Mouse (Mus musculus) neural tube, embryonic 15.5 days (tissue): Measurements from ENCODE around the gene Alx1. TPM values are rescaled to one million over a fixed set of nuclear protein-coding genes. Genes with fewer than 3 reads are reported as not detected.

ENCODE experiments used
- ATAC-seq: fragments of 200-750 bp; cut with Nextera tagmentation; 2 replicates; pipeline ENCODE4 v1.8.0; 2017; ENCODE audit warnings: mild to moderate bottlenecking, moderate TSS enrichment, moderate library complexity; ENCODE audit not compliant: low FRiP score
- H3K27ac ChIP-seq: fragments of 300-500 bp; sonication (generic); replicated peaks from 2 replicates; pipeline ENCODE4 v1.5.1; 2015; ENCODE audit warnings: mild to moderate bottlenecking, inconsistent platforms
- H3K27me3 ChIP-seq: fragments of 300-500 bp; sonication (generic); replicated peaks from 2 replicates; pipeline ENCODE4 v1.6.1; 2015; ENCODE audit warnings: inconsistent platforms
- H3K36me3 ChIP-seq: fragments of 300-500 bp; sonication (generic); 2 replicates; pipeline ENCODE4 v1.6.1; 2015; ENCODE audit warnings: inconsistent platforms
- H3K4me1 ChIP-seq: fragments of 300-500 bp; sonication (generic); 2 replicates; pipeline ENCODE4 v1.6.1; 2015; ENCODE audit warnings: inconsistent platforms
- H3K4me2 ChIP-seq: fragments of 300-500 bp; sonication (generic); 2 replicates; pipeline ENCODE4 v1.6.1; 2015; ENCODE audit warnings: inconsistent platforms, mild to moderate bottlenecking, moderate library complexity
- H3K4me3 ChIP-seq: fragments of 300-500 bp; sonication (generic); replicated peaks from 2 replicates; pipeline ENCODE4 v1.5.1; 2015; ENCODE audit warnings: mild to moderate bottlenecking, inconsistent platforms
- H3K9ac ChIP-seq: fragments of 300-500 bp; sonication (generic); replicated peaks from 2 replicates; pipeline ENCODE4 v1.6.1; 2015; ENCODE audit warnings: mild to moderate bottlenecking, inconsistent platforms
- H3K9me3 ChIP-seq: fragments of 300-500 bp; sonication (generic); replicated peaks from 2 replicates; pipeline ENCODE4 v1.6.1; 2016; ENCODE audit warnings: inconsistent platforms
- WGBS: fragments of 180-500 bp; shearing (Covaris S2); methylation state at CpG from one replicate; pipeline ENCODE4 v1.1.7; 2015; ENCODE audit warnings: mixed read lengths; 5-methylcytosine and 5-hydroxymethylcytosine counted together
- polyA plus RNA-seq: library from polyadenylated mRNA; unstranded; fragments of >200 nt; fragmentation: Nextera tagmentation; extraction: Ambion mirVana; gene quantifications from 2 replicates; pipeline ENCODE4 v1.2.1, GENCODE M21; 2015

Gene Alx1
- polyA plus RNA-seq, 1 experiment from 2014 or later = 0.15 TPM

- under 1% methylated on average over 17 of the region's 17 CpGs for WGBS
- Histone ChIP-seq H3K27me3 (peaks cover 55% of the 10 kb centered on the region), H3K9me3 (no peaks in the 10 kb centered on the region), H3K4me3 (no peak overlapping the region), H3K4me1 (peaks cover 15% of the 10 kb centered on the region), H3K4me2 (no peak overlapping the region), H3K9ac (no peak overlapping the region), H3K27ac (no peak overlapping the region), H3K36me3 (no peaks in the 10 kb centered on the region)
- ATAC-seq = no peak
These were observed 3.3 kb downstream of the Alx1 start for GRCm38 (mm10) chr10:103026636-103027225.

GRCm38 (mm10) chr10:103002556-103002955 is 27.5 kb downstream of the Alx1 start:
- ATAC-seq = no peak
- H3K4me1 ChIP-seq = no peaks in the 10 kb centered on the region
- H3K4me2 ChIP-seq = no peak overlapping the region
- no peak overlapping the region for H3K27ac ChIP-seq
- 93% methylated on average over 2 of the region's 2 CpGs for WGBS
- no peaks in the 10 kb centered on the region for H3K27me3 ChIP-seq
- H3K9ac ChIP-seq = no peak overlapping the region
- H3K36me3 ChIP-seq = no peaks in the 10 kb centered on the region
- no peak overlapping the region for H3K4me3 ChIP-seq
- H3K9me3 ChIP-seq = no peaks in the 10 kb centered on the region

DNA sequence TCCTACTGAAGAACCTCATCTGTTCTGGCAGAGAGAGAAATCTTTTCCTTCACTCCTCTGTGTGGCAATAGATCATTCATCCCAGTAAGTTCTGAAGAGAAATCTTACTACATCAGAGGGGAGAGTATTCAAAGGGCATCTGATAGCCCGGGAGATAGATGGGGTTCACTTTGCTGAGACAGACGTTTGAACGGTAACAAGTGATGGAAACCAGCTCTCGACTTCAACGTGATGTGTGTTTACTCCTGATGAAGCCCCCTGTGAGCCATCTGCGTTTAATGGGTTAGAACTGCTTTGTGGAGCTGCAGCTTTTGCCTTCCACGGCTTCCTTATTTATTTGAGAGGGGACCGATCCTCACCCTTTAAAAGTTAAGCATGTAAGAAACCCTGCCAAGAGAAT is 29.1 kb downstream of the Alx1 start:
- no peak overlapping the region for H3K4me3 ChIP-seq
- peak overlapping the region; percentile 22 for H3K4me2 ChIP-seq
- no peaks in the 10 kb centered on the region for H3K36me3 ChIP-seq
- no peak overlapping the region for H3K9ac ChIP-seq
- no peak for ATAC-seq
- no peaks in the 10 kb centered on the region for H3K27me3 ChIP-seq
- 31% methylated on average over 8 of the region's 8 CpGs for WGBS
- H3K27ac ChIP-seq = no peak overlapping the region
- H3K4me1 ChIP-seq = no peaks in the 10 kb centered on the region
- H3K9me3 ChIP-seq = no peaks in the 10 kb centered on the region

DNA sequence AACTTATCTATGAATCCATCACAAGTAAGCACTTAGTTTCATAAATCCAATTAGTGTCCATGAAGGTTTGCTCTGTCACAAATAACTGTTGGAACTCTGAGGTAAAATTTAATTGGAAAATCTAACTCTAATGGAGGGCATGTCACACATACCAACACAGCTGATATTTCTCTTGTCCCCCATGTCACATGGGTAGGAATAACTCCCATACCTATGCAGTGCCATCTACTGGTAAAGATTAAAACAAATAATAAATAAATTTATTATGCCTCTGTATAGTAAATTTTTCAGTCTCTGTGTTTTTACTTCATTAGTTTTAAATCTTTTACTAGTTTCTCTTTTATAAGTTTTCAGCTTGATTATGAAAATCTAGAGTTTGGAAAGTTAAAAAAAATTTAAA is 30.4 kb downstream of the Alx1 start:
- Histone ChIP-seq H3K9ac (no peak overlapping the region), H3K4me1 (no peaks in the 10 kb centered on the region), H3K9me3 (no peaks in the 10 kb centered on the region), H3K4me3 (no peak overlapping the region), H3K27me3 (no peaks in the 10 kb centered on the region), H3K27ac (no peak overlapping the region), H3K4me2 (no peak overlapping the region), H3K36me3 (no peaks in the 10 kb centered on the region)
- no peak for ATAC-seq

DNA sequence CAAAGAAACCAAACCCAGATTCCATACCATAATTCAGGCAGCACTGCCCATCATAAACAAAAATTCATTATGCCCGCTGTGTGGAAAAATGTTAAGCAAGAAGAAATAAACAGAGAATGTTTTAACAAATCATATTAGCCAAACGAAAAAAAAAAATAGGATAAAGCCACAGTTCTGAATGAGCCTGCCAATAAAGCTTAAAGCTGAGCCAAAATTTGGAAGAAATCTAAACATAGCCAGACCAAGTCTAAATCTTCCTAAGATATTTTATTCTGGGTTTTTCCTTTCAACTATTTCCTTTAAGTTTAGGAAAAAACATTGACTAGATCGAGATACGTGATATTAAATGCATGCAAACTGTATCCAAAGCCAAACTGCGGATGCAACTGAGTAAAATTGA is 54.9 kb downstream of the Alx1 start:
- no peak for ATAC-seq
- WGBS = 88% methylated on average over 5 of the region's 5 CpGs
- H3K27me3 ChIP-seq = no peaks in the 10 kb centered on the region

DNA sequence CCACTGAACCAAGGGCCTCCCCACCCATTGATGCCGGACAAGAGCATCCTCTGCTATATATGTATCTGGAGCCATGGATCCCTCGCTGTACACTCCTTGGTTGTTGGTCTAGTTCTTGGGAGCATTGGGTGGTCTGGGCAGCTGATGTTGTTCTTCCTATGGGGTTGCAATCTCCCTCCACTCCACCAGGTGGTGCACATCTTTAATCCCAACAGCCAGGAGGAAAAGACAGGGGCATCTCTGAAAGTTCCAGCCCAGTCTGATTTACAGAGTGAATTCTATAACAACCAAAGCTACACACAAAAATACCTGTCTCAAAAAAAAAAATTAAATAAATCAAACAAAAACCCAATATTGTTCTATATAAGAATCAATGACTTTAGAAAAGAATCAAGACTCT is 70.4 kb downstream of the Alx1 start:
- H3K9ac ChIP-seq = no peak overlapping the region
- no peaks in the 10 kb centered on the region for H3K9me3 ChIP-seq
- ATAC-seq = no peak
- 95% methylated on average over 2 of the region's 2 CpGs for WGBS
- H3K36me3 ChIP-seq = no peaks in the 10 kb centered on the region
- H3K4me2 ChIP-seq = no peak overlapping the region
- no peaks in the 10 kb centered on the region for H3K27me3 ChIP-seq
- H3K4me1 ChIP-seq = no peaks in the 10 kb centered on the region
- H3K4me3 ChIP-seq = no peak overlapping the region
- H3K27ac ChIP-seq = no peak overlapping the region

More for the DNA sequence above, 54.9 kb downstream of the Alx1 start:
- Histone ChIP-seq H3K9me3 (no peaks in the 10 kb centered on the region), H3K4me1 (no peaks in the 10 kb centered on the region), H3K9ac (no peak overlapping the region), H3K4me3 (no peak overlapping the region), H3K4me2 (no peak overlapping the region), H3K36me3 (no peaks in the 10 kb centered on the region), H3K27ac (no peak overlapping the region)

Other genes with a start within 250 kb of the Alx1 start
- gene Lrriq1, start 206.1 kb upstream of the Alx1 start, polyA plus RNA-seq = 1.9 TPM in 2 replicates